Mouse (Mus musculus) testis, postnatal 14 days (tissue): ENCODE results near the gene Olfr857.
"Not testable (repeated sequence)": the region's sequence is repeated elsewhere in the genome, so short reads cannot be mapped to it uniquely, and the experiment has no call there.

ENCODE experiments used
- DNase-seq: peaks from one replicate; pipeline ENCODE4 v3.0.0; 2021; ENCODE audit warnings: low spot score

Olfr857 gene

DNA sequence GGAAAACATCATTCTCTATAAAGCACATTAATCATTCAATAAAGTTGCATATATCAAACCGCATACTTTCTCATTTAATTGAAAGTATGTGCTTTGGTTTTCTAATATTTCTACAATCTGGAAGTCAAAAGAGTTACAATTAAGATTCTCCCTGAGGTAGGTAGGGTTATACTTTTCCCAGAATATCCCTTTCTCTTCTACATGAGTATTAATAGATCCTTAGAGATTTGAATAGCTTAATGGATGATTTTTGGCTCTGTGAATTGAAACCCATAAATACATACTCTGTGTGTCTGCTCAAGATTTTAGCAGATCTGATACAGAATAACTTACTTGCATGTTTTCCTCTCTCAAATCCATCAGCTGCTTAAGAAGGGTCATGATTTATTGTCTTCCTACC is at the start of gene Olfr857:
TSS of gene Olfr857 (plus strand) at position 301 of the 400 bp plus-strand sequence.
- no peak for DNase-seq

DNA sequence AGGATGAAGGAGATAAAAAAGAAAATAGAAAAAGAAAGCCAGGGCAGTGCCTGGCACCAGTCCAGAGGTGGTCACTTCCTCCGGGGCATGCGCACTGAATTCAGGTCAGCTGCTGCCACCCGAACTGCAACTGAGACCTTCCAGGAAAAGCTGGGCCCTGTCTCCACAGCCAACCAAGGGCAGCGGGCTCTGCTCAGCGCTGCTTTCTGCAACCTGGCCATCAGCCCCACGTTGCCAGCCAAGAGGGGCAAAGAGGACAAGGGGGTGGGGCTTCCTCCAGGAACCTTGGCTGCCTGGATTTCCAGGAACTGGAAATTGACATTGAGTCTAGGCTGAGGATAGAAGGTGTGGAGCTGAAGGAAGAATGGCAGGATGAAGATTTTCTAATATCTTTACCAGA is 19.0 kb upstream of the Olfr857 start:
- DNase-seq: no peak

DNA sequence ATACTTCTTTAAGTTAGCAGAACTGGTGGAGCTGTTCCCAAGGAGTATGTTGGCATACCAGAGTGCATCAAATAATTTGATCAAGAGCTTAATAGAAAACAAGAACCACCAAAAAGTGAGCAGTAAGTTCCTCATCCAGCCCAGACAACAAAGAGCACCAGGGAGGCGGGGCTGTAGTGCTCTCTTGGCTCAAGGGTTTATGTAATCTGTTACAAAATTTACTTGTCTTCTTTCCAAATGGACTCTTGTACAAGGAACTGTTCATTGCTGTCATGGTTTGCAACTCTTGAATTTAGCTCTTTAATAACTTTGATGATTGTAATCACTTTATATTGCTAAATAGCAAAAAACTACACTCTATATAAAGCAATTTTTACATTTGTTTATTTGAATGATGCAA is 17.8 kb upstream of the Olfr857 start:
- DNase-seq: no peak

DNA sequence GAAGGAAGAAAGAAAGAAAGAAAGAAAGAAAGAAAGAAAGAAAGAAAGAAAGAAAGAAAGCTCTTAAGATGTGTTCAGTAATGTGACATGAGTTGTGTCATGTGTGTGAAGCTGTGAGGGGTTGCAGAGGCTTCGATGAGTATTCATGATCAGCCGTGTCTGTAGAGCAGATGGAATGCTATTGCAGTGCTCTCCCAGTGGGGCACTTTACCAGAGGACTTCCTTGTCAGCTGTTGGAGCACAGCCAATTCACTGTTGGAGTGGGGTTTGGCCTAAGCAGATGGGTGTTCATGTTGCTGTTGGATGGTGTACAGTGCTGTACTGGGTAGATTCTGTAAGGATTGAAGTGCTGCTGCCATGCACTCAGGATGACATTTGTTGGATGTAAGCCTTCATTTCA is 16.8 kb upstream of the Olfr857 start:
- no peak for DNase-seq

DNA sequence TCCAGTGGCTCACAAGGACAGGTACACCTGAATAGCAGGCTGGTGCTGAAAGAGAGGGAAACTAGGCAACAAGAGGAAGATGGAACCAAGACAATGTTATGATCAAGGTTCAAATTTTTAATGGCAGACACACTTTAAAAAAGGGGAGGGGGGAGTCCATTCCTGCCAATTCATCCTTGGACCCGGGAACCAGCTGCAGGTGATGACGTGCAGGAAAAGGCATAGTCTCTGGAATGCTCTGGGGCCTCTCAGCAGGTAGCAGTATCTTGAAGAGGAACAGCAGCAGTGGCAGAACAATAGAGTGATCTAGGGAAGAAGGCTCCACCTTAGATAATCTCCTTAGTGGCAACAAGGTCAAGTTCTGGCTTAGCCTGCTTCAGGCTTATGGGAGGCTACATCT is 14.9 kb upstream of the Olfr857 start:
- not testable (repeated sequence) for DNase-seq

DNA sequence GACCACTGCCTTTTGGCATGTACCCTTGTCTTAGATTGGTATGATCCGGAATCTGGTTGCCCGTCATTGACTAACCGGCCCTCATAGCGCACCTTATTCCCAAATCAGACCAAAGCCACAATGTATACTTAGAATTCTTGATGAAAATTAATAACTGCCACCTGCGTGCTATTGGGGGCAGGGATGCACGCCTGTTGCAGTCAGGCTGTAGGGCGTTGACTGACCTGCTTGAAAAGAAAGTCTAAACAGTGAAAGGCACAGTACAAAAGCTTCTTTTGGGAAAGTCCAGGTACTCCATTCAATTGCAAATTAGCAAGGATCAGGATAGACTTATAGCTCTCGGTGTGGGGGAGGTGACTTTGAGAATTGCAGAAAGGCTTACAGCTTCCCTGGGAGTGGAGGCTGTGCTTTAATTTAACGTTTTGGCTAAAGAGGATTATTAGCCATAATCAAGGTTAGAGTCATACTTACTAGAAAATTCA is 14.3 kb upstream of the Olfr857 start:
- DNase-seq: not testable (repeated sequence)

DNA sequence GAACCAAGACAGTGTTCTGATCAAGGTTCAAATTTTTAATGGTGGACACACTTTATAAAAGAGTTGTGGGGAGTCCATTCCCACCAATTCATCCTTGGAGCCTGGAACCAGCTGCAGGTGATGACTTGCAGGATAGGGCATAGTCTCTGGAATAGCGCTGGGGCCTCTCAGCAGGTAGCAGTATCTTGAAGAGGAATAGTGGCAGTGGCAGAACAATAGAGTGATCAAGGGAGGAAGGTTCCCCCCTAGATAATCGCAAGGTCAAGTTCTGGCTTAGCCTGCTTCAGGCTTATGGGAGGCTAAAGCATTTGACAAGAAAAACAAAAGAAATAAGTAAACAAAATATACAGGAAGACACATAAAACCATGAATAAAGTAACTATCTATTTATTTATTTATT is 4.7 kb upstream of the Olfr857 start:
- DNase-seq: not testable (repeated sequence)
